Mouse (Mus musculus): Measurements from ENCODE around the gene Tsnax. TPM values are rescaled to one million over a fixed set of nuclear protein-coding genes. Genes with fewer than 3 reads are reported as not detected.

Gene Tsnax
- total RNA-seq, 2 experiments from 2014 or later = 52.2 to 67.2 TPM

GRCm38 (mm10) chr8:125041496-125041895, 28.7 kb downstream of the Tsnax start:
- no peak for DNase-seq

- no peak for DNase-seq
Observed at GRCm38 (mm10) chr8:125043394-125043793, 30.6 kb downstream of the Tsnax start.

- DNase-seq = no peak
Observed at GRCm38 (mm10) chr8:125043935-125044334, 31.1 kb downstream of the Tsnax start.

GRCm38 (mm10) chr8:125045760-125046159, 33.0 kb downstream of the Tsnax start:
- DNase-seq = no peak

- DNase-seq = peak; percentile 35
Observed at GRCm38 (mm10) chr8:125049051-125049750, 36.4 kb downstream of the Tsnax start.

GRCm38 (mm10) chr8:125049826-125050225, 37.0 kb downstream of the Tsnax start:
- DNase-seq = no peak

- DNase-seq = peak; percentile 26
Observed at GRCm38 (mm10) chr8:125052026-125052425, 39.2 kb downstream of the Tsnax start.

GRCm38 (mm10) chr8:125053505-125054435, 41.0 kb downstream of the Tsnax start, which contains the start of gene Disc1:
TSS of gene Disc1 (plus strand) at chr8:125054195.
- DNase-seq = peak; percentile 51

GRCm38 (mm10) chr8:125054436-125054810, 41.6 kb downstream of the Tsnax start:
- peak; percentile 32 for DNase-seq

GRCm38 (mm10) chr8:125060904-125061303, 48.1 kb downstream of the Tsnax start:
- DNase-seq = no peak

GRCm38 (mm10) chr8:125065596-125065995, 52.8 kb downstream of the Tsnax start:
- DNase-seq = no peak

GRCm38 (mm10) chr8:125066913-125067595, 54.3 kb downstream of the Tsnax start:
- peak; percentile 74 for DNase-seq

GRCm38 (mm10) chr8:125067596-125067960, 54.8 kb downstream of the Tsnax start:
- peak; percentile 29 for DNase-seq

- no peak for DNase-seq
Observed at GRCm38 (mm10) chr8:125068146-125068905, 55.5 kb downstream of the Tsnax start.

- DNase-seq = no peak
Observed at GRCm38 (mm10) chr8:125069304-125069703, 56.5 kb downstream of the Tsnax start.

GRCm38 (mm10) chr8:125069733-125070132, 56.9 kb downstream of the Tsnax start:
- DNase-seq = no peak

- DNase-seq = no peak
Observed at GRCm38 (mm10) chr8:125074141-125074540, 61.3 kb downstream of the Tsnax start.

GRCm38 (mm10) chr8:125074581-125074980, 61.8 kb downstream of the Tsnax start:
- DNase-seq = no peak

- DNase-seq = no peak
Observed at GRCm38 (mm10) chr8:125075389-125075788, 62.6 kb downstream of the Tsnax start.

GRCm38 (mm10) chr8:125077326-125077725, 64.5 kb downstream of the Tsnax start:
- no peak for DNase-seq

- DNase-seq = peak; percentile 83
Observed at GRCm38 (mm10) chr8:125078771-125079384, 66.1 kb downstream of the Tsnax start.

Data from gastrocnemius, postnatal 25 days (tissue).